Mouse (Mus musculus) MEL (cell line): ENCODE results near the gene Mrps27. TPM values are rescaled to one million over a fixed set of nuclear protein-coding genes. Genes with fewer than 3 reads are reported as not detected.

ENCODE experiments used
- DNase-seq: peaks from one replicate; pipeline ENCODE4 v3.0.0; 2011; ENCODE audit warnings: low read depth, low spot score
- H3K27ac ChIP-seq: 2 replicates; pipeline ENCODE4 v1.5.1; 2012; ENCODE audit warnings: low read depth, mild to moderate bottlenecking, control low read depth, low read length, moderate library complexity; ENCODE audit not compliant: control insufficient read depth
- H3K27me3 ChIP-seq, 2 experiments: fragments of 150-350 bp in 1 of 2; sonication (generic) in 1 of 2; 2 replicates each; pipeline ENCODE4 v1.6.1; 2012; ENCODE audit warnings: low read length in 2 of 2, mild to moderate bottlenecking in 2 of 2, improper control_type of control experiment in 1 of 2, moderate library complexity in 1 of 2; ENCODE audit not compliant: insufficient read depth in 2 of 2, control insufficient read depth in 1 of 2
- H3K36me3 ChIP-seq, 2 experiments: 2 replicates each; pipeline ENCODE4 v1.6.1; 2012 to 2014; ENCODE audit warnings: low read length in 2 of 2, improper control_type of control experiment in 1 of 2, inconsistent platforms in 1 of 2, mild to moderate bottlenecking in 1 of 2; ENCODE audit not compliant: insufficient read depth in 2 of 2, control insufficient read depth in 1 of 2
- H3K4me1 ChIP-seq, 2 experiments: fragments of 150-350 bp in 1 of 2; sonication (generic) in 1 of 2; 2 replicates each; pipeline ENCODE4 v1.6.1; 2012; ENCODE audit warnings: low read length in 2 of 2, improper control_type of control experiment in 1 of 2, mild to moderate bottlenecking in 1 of 2; ENCODE audit not compliant: insufficient read depth in 2 of 2, control insufficient read depth in 1 of 2
- H3K4me3 ChIP-seq, 2 experiments: fragments of 150-350 bp in 1 of 2; sonication (generic) in 1 of 2; 2 replicates each; pipeline ENCODE4 v1.5.1; 2012; ENCODE audit warnings: low read depth in 2 of 2, low read length in 2 of 2, mild to moderate bottlenecking in 2 of 2, moderate library complexity in 2 of 2, control low read depth in 1 of 2, improper control_type of control experiment in 1 of 2; ENCODE audit not compliant: control insufficient read depth in 1 of 2, insufficient read depth in 1 of 2
- H3K79me2 ChIP-seq: 2 replicates; pipeline ENCODE4 v1.6.1; 2012; ENCODE audit warnings: mild to moderate bottlenecking, low read length, moderate library complexity; ENCODE audit not compliant: control insufficient read depth, poor library complexity, insufficient read depth
- H3K9ac ChIP-seq: 2 replicates; pipeline ENCODE4 v1.6.1; 2012; ENCODE audit warnings: low read depth, mild to moderate bottlenecking, control low read depth, low read length, moderate library complexity; ENCODE audit not compliant: control insufficient read depth, poor library complexity, severe bottlenecking
- H3K9me3 ChIP-seq: fragments of 150-350 bp; sonication (generic); replicated peaks from 2 replicates; pipeline ENCODE4 v1.6.1; 2012; ENCODE audit warnings: mild to moderate bottlenecking, low read length, improper control_type of control experiment, moderate library complexity; ENCODE audit not compliant: insufficient read depth
- CHD1 ChIP-seq: IDR thresholded peaks from 2 replicates; pipeline ENCODE4 v1.6.1; 2012; ENCODE audit warnings: low read depth, mild to moderate bottlenecking, inconsistent platforms, low read length, improper control_type of control experiment
- ELF1 ChIP-seq: IDR thresholded peaks from 2 replicates; pipeline ENCODE4 v1.6.1; 2014; ENCODE audit warnings: low read depth, mild to moderate bottlenecking, inconsistent platforms, low read length, improper control_type of control experiment, moderate library complexity
- GATA1 ChIP-seq: IDR thresholded peaks from 2 replicates; pipeline ENCODE4 v1.6.1; 2011; ENCODE audit warnings: low read depth, low read length, improper control_type of control experiment
- MAFK ChIP-seq: IDR thresholded peaks from 2 replicates; pipeline ENCODE4 v1.6.1; 2011; ENCODE audit warnings: low read depth, mild to moderate bottlenecking, low read length, improper control_type of control experiment, borderline replicate concordance
- MAX ChIP-seq: IDR thresholded peaks from 2 replicates; pipeline ENCODE4 v1.6.1; 2011; ENCODE audit warnings: low read length, improper control_type of control experiment
- MEF2A ChIP-seq: IDR thresholded peaks from 2 replicates; pipeline ENCODE4 v1.6.1; 2014; ENCODE audit warnings: low read depth, mild to moderate bottlenecking, inconsistent platforms, low read length, improper control_type of control experiment; ENCODE audit not compliant: poor library complexity, insufficient replicate concordance, severe bottlenecking; ENCODE audit errors: extremely low read depth
- MYB ChIP-seq: IDR thresholded peaks from 2 replicates; pipeline ENCODE4 v1.6.1; 2011; ENCODE audit warnings: mild to moderate bottlenecking, low read depth, low read length, improper control_type of control experiment
- NRF1 ChIP-seq: IDR thresholded peaks from 2 replicates; pipeline ENCODE4 v1.6.1; 2014; ENCODE audit warnings: low read depth, mild to moderate bottlenecking, inconsistent platforms, low read length, improper control_type of control experiment, moderate library complexity; ENCODE audit not compliant: poor library complexity, insufficient read depth, severe bottlenecking
- POLR2AphosphoS2 ChIP-seq: IDR thresholded peaks from 2 replicates; pipeline ENCODE4 v1.6.1; 2011; ENCODE audit warnings: low read length, improper control_type of control experiment
- RAD21 ChIP-seq: IDR thresholded peaks from 2 replicates; pipeline ENCODE4 v1.6.1; 2011; ENCODE audit warnings: mild to moderate bottlenecking, low read depth, low read length, improper control_type of control experiment
- SIN3A ChIP-seq: IDR thresholded peaks from 2 replicates; pipeline ENCODE4 v1.6.1; 2012; ENCODE audit warnings: low read length, improper control_type of control experiment, inconsistent platforms
- SMC3 ChIP-seq: IDR thresholded peaks from 2 replicates; pipeline ENCODE4 v1.6.1; 2011; ENCODE audit warnings: low read depth, low read length, improper control_type of control experiment
- TBP ChIP-seq: IDR thresholded peaks from 2 replicates; pipeline ENCODE4 v1.8.0; 2011; ENCODE audit warnings: low read depth, low read length, improper control_type of control experiment
- USF1 ChIP-seq: IDR thresholded peaks from 2 replicates; pipeline ENCODE4 v1.6.1; 2014; ENCODE audit warnings: low read depth, mild to moderate bottlenecking, inconsistent platforms, low read length, improper control_type of control experiment, moderate library complexity
- ZC3H11A ChIP-seq: IDR thresholded peaks from 2 replicates; pipeline ENCODE4 v1.6.1; 2012; ENCODE audit warnings: low read depth, mild to moderate bottlenecking, inconsistent platforms, low read length, improper control_type of control experiment
- ZKSCAN1 ChIP-seq: IDR thresholded peaks from 2 replicates; pipeline ENCODE4 v1.6.1; 2012; ENCODE audit warnings: low read depth, mild to moderate bottlenecking, inconsistent platforms, low read length, improper control_type of control experiment, moderate library complexity
- polyA plus RNA-seq, 2 experiments: library from polyadenylated mRNA; stranded (reverse) in 1 of 2; unstranded in 1 of 2; fragments of >175 nt in 1 of 2; fragments of >200 nt in 1 of 2; gene quantifications; 2 replicates each; pipeline versions ENCODE4 v1.2.1 to v1.2.4; 2012; ENCODE audit warnings: low replicate concordance in 2 of 2, low read depth in 1 of 2; ENCODE audit not compliant: insufficient read length in 2 of 2, insufficient read depth in 1 of 2, missing spikeins in 1 of 2
- total RNA-seq: library from RNA; depleted of rRNA; stranded (reverse); fragments of 300-350 nt; gene quantifications from 2 replicates; pipeline ENCODE4 v1.2.3, GENCODE M21; 2012

Mrps27 gene
- total and polyA plus RNA-seq, 3 experiments = 27.9 to 44.1 TPM; not detected in 1

GRCm38 (mm10) chr13:99411761-99412160 is 67.2 kb downstream of the Mrps27 start (continued):
- TF ChIP-seq MEF2A = no peak

- H3K79me2 ChIP-seq = no peaks in the 10 kb centered on the region
- H3K9ac ChIP-seq = no peak overlapping the region
- H3K4me1 ChIP-seq = peaks cover 0 to 4% of the 10 kb centered on the region in 2 experiments; a peak in 3 of 4 replicates
- no peak overlapping the region for H3K27ac ChIP-seq
- no peak for TF ChIP-seq SIN3A
- TF ChIP-seq NRF1 = no peak
- TF ChIP-seq ELF1 = no peak
- no peak for TF ChIP-seq POLR2AphosphoS2
- TF ChIP-seq GATA1 = no peak
- TF ChIP-seq SMC3 = no peak
- no peak for TF ChIP-seq ZKSCAN1
- no peak for TF ChIP-seq TBP
- TF ChIP-seq ZC3H11A = no peak
- no peak for TF ChIP-seq MAFK
- no peak for TF ChIP-seq MAX
- H3K27me3 ChIP-seq = no peaks in the 10 kb centered on the region
- DNase-seq = peak; percentile 66
- H3K9me3 ChIP-seq = no peaks in the 10 kb centered on the region
- H3K36me3 ChIP-seq = peaks cover 0 to 3% of the 10 kb centered on the region in 2 experiments; a peak in 1 of 4 replicates
- no peak overlapping the region for H3K4me3 ChIP-seq
These were observed 68.0 kb downstream of the Mrps27 start for GRCm38 (mm10) chr13:99412477-99413080.

DNA sequence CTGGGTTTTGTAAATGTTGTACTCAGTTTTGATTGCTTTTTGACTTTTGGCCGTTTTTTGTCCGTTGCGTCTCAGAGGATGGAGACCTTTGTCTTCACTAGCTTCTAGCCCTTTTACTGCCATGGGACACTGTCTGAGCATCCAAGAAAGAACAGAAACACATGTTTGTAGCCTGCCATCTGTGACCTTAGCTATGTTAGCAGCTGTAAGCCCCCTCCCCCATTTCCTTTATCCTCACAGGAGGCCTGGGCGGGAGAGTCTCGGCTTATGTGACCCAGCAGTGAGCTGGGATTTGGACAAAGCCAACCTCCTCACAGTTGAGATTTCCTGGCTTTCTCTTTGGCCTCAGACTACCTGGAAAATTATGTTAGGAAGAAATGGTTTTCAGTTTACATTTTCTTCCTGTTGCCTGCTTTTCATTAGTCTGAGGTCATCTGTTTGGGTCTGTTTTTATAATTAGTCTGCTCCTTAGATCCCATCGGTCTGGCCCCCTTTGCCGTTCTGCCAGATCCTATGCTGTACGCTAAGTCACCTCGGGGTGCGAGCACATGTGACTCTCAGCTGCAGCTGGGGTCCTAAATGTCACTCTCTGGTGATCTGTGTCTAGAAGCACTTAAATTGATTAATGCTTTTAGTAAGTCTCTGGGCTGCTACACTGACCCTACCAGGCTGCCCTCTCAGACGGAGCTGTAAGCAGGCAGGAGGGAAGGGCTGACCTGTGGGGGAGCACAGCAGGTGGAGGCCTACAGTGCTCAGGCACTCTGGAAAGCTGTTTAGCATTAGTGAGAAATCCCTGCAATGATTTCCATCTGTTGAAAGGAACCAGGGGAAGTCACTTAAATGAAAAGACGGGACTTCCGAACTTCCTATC is 69.1 kb downstream of the Mrps27 start:
- Histone ChIP-seq H3K9me3 (no peaks in the 10 kb centered on the region), H3K9ac (no peak overlapping the region), H3K27ac (no peak overlapping the region), H3K4me3 (no peak overlapping the region), H3K36me3 (peaks cover 0 to 3% of the 10 kb centered on the region in 2 experiments; a peak in 1 of 4 replicates), H3K27me3 (no peaks in the 10 kb centered on the region), H3K4me1 (peaks cover 0 to 4% of the 10 kb centered on the region in 2 experiments; a peak in 3 of 4 replicates), H3K79me2 (no peaks in the 10 kb centered on the region)
- no peak for TF ChIP-seq RAD21
- TF ChIP-seq CHD1 = no peak
- TF ChIP-seq USF1 = no peak
- no peak for TF ChIP-seq SIN3A
- TF ChIP-seq MYB = no peak
- DNase-seq = no peak
